Mouse (Mus musculus) thymus, postnatal 0 days (tissue): ENCODE results near the gene Eml1. TPM values are rescaled to one million over a fixed set of nuclear protein-coding genes. Genes with fewer than 3 reads are reported as not detected.
"Not testable (repeated sequence)": the region's sequence is repeated elsewhere in the genome, so short reads cannot be mapped to it uniquely, and the experiment has no call there.

Source experiments
- DNase-seq: peaks from one replicate; pipeline ENCODE4 v3.0.0-alpha.2; 2015; ENCODE audit warnings: low spot score
- polyA plus RNA-seq: library from polyadenylated mRNA; unstranded; fragments of >200 nt; fragmentation: Nextera tagmentation; extraction: Ambion mirVana; gene quantifications from 2 replicates; pipeline ENCODE4 v1.2.1, GENCODE M21; 2015

Gene Eml1
- polyA plus RNA-seq, 1 experiment from 2014 or later: 3.9 TPM

DNA sequence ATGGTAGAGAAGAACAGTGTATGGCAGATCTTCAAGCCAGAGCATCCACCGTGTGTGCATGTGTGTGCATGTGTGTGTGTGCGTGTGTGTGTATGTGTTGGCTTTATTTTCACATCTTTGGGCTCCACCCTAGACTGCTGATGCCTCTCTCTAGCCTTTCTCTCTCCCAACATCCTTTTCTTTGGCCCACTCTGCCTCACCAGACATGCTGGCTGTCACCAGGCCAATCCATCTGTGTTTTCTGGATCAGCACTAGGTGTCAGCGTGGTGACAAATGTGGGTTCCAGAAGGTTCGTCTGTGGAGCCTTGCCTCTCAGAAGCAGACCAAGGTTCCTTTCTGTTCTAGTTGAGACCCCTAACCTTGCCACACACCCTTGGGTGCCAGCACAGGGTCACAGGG, 84.2 kb downstream of the Eml1 start:
- no peak for DNase-seq

DNA sequence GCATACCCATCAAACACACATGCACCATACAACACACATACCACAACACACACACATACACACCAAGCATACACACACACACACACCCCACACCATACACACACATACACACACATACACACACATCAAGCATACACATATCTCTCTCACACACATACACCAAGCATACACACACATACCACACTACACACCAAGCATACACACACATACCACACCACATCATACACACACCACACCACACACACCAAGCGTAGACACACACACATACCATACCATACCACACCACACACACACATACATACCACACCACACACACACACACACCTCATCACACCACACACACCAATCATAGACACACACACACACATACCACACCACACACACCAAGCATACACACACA, 102.1 kb downstream of the Eml1 start:
- no peak for DNase-seq

DNA sequence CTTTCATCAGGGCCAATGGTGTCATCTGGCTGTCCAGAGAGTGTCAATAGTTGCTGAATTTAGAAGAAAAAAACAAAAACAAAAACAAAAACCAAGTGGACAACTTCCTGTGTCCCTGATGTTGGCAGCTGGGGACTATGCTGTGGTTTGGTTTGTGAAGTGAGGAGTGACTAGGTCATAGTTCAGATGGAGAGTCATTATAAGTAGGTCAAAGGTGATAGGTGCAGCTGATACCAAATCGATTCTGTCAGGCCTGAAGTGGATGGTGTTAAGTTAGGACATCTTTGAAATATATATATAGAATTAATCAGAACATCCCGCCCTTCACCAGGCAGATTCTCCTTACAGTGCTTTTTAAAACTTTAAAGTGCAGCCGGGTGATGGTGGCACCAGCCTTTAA, 103.7 kb downstream of the Eml1 start:
- DNase-seq: no peak

DNA sequence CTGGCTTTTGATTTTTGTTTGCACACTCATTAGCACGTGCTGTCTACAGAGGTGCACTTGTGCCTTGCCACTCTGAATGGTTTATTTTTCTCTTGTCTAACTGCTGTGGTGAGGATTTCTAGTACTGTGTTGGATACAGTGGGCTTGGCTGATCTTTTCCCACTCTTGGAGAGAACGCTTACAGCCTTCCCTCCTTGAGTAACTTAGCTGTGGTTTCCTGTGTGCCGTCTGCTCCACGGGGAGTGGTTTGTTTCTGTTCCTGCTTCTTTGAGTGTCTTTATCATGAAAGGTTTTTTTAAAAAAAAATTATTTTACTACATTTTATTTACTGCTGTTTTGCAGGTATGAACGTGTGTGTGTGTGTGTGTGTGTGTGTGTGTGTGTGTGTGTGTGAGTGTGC, 108.0 kb downstream of the Eml1 start:
- DNase-seq: no peak

GRCm38 (mm10) chr12:108480704-108481365, 110.1 kb downstream of the Eml1 start:
- DNase-seq: no peak

DNA sequence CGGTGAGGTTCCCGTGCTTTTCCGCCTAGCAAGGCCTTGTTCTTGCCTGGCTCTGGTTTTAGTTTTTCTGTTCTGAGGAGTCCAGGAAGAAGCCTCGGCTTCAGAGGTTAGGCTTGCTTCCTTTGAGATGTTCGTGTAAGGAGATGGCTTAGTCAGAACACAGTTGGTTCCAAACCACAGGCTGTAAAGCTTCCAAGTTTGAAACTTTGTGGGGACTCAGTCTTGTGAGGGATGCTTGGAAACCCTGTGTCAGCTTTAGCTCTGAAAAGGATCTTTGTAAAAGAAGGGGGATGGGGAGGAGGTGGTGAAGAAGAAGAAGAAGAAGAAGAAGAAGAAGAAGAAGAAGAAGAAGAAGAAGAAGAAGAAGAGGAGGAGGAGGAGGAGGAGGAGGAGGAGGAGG, 118.3 kb downstream of the Eml1 start:
- no peak for DNase-seq

DNA sequence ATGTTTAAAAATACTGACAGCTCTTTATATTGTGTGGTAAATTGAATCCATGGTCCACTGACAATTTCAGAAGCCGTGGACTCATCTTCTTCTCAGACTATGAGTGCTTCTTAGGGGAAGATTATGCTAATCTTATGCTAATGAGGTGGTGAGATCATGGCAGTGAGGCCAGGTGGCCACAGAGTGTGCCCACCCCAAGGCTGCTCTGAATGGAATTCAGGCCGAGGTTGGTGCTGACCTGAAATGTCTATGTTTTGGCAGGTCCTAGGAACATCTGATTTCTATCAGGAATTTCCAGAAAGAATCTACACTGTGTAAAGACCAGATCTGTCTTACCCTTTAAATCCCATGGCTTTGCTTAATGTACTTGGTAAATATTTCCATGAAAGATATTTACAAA, 119.0 kb downstream of the Eml1 start:
- no peak for DNase-seq

GRCm38 (mm10) chr12:108490336-108490735, 119.6 kb downstream of the Eml1 start:
- no peak for DNase-seq

- no peak for DNase-seq
Measured at GRCm38 (mm10) chr12:108490954-108491353, 120.2 kb downstream of the Eml1 start.

GRCm38 (mm10) chr12:108494011-108494541, 123.3 kb downstream of the Eml1 start:
- DNase-seq: peak; percentile 41

DNA sequence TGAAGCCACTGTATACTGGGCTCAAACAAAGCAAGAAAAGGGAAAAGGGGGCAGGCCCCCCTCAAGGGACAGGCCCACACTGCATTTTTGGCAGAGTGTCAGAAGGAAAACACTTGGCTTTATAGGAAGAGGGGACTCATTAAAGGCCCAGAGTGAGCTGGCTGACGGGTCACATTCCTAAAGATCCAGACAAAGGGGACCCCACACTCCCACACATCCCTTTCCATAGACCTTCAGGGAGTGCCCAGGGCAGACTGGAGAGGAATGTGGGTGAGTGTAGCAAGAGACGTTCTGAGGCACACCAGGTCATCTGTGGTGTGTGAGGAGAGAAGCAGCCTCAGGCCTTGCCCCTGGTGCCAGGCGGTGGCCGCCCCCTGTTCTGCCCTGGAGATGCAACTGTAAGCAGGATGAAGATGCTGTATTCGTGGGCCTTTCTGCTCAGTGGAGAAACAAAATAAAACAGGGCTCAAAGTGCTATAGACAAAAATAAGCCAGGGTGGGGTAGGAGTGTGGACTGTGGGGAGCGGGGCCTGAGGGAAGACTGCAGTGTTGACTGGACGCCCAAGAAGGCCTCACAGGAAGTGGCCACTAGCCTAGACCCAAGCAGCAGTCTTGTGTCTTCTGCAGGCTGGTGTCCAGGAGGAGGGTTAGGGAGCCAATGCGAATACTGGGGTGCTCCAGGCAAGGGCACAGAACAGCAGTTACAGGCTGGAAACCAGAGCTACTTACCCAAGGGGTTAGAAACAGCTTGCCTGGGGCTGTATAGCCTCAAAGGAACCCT, 124.9 kb downstream of the Eml1 start:
- no peak for DNase-seq

GRCm38 (mm10) chr12:108503064-108503463, 132.3 kb downstream of the Eml1 start:
- no peak for DNase-seq

DNA sequence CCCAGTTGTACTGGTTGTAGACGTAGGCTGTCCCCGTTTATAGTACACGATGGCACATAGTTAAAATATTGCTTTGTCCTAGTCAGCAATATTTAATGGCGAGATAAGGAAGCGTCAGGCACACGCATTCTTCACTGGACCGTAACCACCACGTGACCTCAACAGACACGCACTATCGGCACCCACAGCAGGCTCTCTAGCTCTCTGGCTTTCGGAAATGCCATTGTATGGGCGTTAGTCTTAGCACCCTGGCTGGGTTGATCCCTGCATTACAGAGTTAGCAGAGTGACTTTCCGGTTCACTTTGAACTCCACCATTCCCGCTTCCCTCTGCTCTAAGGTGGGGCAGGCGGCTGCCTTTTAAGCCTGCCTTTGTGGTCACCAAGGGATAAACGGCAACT, 132.8 kb downstream of the Eml1 start:
- DNase-seq: no peak

GRCm38 (mm10) chr12:108505846-108506245, 135.1 kb downstream of the Eml1 start:
- DNase-seq: no peak

DNA sequence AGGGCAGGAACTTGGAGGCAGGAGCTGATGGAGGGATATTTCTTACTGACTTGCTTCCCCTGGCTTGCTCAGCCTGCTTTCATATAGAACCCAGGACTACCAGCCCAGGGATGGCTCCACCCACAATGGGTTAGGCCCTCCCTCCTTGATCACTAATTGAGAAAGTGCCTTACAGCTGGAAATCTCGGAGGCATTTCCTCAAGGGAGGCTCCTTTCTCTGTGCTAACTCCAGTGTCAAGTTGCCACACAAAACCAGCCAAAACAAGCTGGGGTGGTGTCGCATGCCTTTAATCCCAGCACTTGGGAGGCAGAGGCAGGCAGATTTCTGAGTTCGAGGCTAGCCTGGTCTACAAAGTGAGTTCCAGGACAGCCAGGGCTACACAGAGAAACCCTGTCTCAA, 136.3 kb downstream of the Eml1 start:
- not testable (repeated sequence) for DNase-seq

DNA sequence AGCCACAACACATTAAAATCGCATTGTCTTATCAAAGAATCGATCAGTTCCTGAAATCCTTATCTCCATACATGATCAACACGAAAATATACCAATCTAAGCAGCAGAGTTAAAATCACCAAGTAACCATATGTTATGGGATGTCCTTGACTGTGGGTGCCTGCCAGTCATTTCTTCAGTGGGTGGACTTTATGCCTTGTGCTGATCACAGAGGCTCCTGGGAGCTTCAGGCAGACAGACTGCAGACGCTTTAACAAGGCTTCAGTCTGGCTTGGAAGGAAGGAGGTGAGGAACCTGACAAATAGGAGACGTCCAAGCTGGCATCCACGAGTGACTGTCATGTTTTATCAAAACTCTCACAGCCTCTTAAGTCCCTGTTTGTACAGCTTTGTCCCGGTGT, 139.8 kb downstream of the Eml1 start:
- no peak for DNase-seq

DNA sequence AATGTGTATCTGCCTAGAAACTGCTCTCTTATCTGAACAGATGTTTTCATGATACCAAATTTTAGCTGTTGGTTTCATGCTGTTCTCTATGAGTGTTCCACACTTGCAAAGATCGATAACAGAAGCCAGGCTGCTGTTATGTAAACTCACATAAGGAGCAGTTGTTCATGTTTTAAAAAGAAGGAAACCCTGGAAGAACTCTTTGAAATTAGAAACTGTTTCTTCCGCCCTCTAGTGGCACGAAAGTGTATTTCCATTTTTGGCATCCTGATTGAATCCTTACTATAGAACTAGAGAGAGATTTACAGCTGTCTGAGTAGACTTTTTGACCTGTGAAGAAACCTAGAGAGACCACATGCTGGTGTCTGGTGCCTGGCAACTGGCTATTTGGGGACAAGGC, 140.3 kb downstream of the Eml1 start:
- peak; percentile 21 for DNase-seq

DNA sequence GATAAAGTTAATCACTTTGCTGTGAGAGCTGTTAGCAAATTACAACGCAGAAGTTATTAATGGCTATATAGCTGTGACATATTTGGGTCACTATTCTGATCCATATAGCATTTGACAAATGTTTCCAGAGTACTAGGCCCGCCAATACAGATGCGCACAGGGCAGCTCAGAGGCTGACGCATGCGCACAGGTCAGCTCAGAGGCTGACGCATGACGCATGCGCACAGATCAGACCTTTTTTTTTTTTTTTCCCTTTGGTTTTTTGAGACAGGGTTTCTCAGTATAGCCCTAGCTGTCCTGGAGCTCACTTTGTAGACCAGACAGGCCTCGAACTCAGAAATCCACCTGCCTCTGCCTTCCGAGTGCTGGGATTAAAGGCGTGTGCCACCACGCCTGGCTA, 144.7 kb downstream of the Eml1 start:
- no peak for DNase-seq

DNA sequence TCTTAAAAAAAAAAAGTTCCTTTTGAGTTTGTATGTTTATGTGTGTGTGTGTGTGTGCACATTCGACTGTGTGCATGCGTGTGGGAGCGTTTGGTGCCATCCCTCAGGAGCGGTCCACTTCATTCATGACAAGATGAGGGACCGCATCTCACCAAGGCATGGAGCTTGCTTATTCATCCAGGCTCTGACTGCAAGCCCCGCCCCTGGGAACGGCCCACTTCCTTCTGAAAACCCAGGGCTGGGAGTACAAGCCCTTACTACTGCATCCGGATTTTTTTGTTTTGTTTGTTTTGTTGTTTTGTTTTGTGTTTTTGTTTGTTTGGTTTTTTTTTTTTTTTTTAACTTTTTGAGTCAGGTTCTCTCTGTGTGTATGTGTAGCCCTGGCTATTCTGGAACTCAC, 148.6 kb downstream of the Eml1 start:
- DNase-seq: no peak

DNA sequence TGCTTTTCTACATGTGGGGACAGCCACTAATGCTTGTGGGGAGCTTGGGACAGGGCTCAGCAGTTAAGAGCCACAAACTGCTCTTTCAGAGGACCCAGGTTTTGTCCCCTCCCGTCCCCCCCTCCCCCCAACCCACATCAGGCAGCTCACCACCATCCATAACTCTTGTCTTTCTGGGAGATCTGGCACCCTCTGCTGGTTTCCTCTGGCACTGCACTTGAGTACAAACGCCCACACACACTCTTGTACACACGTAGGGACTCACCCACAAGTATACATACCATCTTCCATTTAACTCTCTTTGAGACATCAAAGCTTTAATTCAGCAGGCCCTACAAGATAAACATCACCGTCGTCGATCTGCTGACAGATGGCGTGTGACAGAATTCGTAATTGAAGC, 158.5 kb downstream of the Eml1 start:
- peak; percentile 69 for DNase-seq

DNA sequence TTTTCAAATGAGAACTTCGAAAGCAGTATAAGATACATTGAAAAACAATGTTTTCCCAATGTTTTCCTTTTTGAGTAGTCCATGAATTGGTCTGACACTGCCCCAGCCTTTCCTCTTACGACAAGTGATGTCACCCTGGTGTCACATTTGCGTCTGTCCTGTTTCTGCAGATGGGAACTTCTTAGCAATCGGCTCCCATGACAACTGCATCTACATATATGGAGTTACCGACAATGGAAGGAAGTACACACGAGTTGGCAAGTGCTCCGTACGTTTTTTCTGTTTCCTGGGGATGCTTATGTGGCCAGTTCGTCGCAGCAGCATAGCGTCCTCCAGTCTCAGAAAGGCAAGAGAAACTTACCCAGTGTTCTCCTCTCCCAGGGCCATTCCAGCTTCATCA, 163.7 kb downstream of the Eml1 start:
- DNase-seq: no peak

GRCm38 (mm10) chr12:108536461-108536860, 165.7 kb downstream of the Eml1 start:
- DNase-seq: peak; percentile 36

DNA sequence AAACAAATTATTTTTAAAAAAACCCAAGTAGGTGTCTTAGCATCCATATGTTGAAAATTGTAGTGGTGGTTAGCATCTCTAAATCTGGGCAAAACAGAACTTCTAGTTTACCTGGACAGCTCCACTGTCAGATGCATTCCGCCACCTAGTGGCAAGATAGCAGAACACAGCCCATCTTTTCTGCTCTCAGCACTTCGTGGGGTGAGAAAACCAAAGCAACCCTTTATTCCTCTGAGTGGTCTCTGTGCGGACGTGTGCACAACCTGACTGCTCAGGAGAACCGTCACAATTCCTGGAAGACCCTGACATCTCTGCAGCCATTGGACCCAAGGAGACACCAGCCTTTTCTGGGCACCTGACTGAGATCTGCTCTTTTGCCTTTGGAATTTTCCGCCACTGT, 170.3 kb downstream of the Eml1 start:
- DNase-seq: peak; percentile 63
